ENCODE assay signal across 14 mouse cellular contexts in the genomic region with DNA sequence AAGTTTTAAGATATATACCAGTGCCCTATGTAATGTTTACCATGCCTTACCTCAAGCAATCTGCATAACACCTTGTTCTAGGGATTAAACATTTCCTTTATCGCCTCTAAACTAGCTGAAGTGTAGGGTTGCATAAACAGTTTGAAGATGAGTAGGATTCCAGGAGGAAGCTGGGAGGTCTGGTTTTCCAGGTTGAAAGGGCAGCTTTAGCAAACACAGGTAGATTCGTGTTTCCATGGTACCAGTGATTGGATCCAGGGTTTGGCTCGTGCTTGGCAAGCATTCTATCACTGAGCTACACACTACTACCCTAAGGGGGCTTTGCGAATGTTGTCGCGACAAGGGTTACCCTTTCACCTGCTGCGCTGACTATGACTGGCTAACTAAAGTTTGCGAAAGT.
"Had no signal": no experiment of that assay in that cellular context is flagged by ENCODE, and none has a peak within 500 bp of the region (broad histone marks: within the 10 kb centered on the region; RNA-seq: fewer than 3 reads in every experiment).

No protein-coding gene starts in this region.

- H3K36me3 ChIP-seq: limb, embryonic 10.5 days; midbrain, embryonic 15.5 days; neural tube, embryonic 12.5 days had no signal

- ATAC-seq: hindbrain, postnatal 0 days; midbrain, embryonic 15.5 days had no signal

- H3K27ac ChIP-seq: hindbrain, postnatal 0 days; kidney, postnatal 0 days; limb, embryonic 10.5 days; macrophage; midbrain, embryonic 15.5 days; neural tube, embryonic 12.5 days had no signal

- H3K9ac ChIP-seq: midbrain, embryonic 15.5 days; neural tube, embryonic 12.5 days had no signal

- H3K27me3 ChIP-seq: megakaryocyte, embryonic 14.5 days; midbrain, embryonic 15.5 days; neural tube, embryonic 12.5 days had no signal

- H3K9me3 ChIP-seq: limb, embryonic 10.5 days; megakaryocyte, embryonic 14.5 days; midbrain, embryonic 15.5 days; neural tube, embryonic 12.5 days had no signal

- H3K4me2 ChIP-seq: midbrain, embryonic 11.5 days; midbrain, embryonic 15.5 days; neural tube, embryonic 12.5 days had no signal

- DNase-seq: kidney, adult 8-10 months; kidney, postnatal 36 days; layer of hippocampus, adult 9-11 months; lung, adult 2 months; lung, postnatal 10 days; thymus, postnatal 4 days had no signal

- H3K4me3 ChIP-seq: limb, embryonic 10.5 days; megakaryocyte, embryonic 14.5 days; midbrain, embryonic 15.5 days; neural tube, embryonic 12.5 days had no signal
